Mouse (Mus musculus) right cerebral cortex, postnatal 25 days (tissue): ENCODE measurements around the gene Ppp2r5a.

Source experiments
- DNase-seq: peaks from one replicate; pipeline ENCODE4 v3.0.0; 2022

Ppp2r5a gene

DNA sequence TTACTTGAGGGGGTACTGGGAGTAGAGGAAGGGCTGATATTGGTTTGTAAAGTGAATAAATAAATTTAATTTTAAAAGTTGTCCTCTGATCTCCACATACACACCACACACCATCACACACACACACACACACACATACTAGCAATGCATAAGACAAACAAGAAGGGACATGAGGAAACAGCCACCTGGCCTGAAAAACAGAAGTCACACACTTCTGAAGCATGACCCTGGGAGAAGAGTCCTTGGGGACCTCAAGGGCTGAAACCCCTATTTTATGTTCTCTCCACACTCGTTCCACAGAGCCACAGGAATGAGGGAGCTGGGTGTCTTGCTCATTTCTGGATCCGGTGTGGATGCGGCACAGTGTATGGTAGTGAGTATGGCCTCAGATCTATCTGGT is 79.7 kb downstream of the Ppp2r5a start:
- DNase-seq, result no peak

DNA sequence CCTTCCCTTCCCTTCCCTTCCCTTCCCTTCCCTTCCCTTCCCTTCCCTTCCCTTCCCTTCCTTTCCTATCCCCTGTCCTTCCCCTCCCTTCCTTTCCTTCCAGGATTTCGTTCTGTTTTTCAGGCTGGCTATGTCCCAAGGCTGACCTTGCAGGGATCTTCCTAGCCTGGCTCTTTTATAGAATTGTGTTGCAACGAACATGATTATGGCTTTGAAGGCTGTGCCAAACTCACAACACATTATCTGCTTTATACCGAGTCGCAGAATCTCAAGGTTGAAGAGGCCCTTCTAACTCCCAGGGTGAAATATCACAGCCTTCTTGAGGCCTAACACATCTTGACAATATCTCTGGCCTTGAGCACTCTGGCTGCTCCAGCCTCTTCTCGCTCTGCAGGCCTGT is 84.4 kb downstream of the Ppp2r5a start:
- no peak for DNase-seq

DNA sequence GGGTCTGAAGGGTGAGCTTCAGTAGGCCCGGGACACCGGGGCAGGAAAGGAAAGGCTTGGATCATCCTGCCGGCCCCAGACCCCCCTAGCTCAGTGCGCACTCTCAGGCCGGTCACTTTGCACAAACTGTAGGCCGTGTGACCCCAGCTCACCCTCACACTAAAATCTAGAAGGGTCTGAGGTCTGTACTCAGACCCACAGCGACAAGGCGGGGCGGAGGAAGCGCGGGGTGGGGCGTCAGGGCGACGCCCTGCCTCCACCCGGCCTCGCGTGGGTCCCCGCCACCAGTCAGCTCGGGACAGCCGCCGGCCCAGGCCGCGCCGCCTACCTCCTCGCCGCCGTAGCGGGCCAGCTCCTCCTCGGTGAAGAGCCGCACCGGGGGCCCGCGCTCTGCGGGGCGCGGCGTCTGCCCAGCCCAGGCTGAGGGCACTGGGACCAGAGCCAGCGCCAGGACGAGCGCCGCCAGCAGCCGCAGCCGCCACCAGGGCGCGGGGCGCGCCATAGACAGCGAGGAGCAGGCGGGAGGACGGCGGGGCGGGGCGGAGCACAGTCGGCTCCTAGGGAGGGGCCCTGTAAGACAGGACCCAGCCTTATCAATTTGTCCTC is 85.4 kb downstream of the Ppp2r5a start, which contains the start of gene Nenf:
TSS of gene Nenf (minus strand) at position 604 of the 606 bp plus-strand sequence.
- peak; percentile 80 for DNase-seq

DNA sequence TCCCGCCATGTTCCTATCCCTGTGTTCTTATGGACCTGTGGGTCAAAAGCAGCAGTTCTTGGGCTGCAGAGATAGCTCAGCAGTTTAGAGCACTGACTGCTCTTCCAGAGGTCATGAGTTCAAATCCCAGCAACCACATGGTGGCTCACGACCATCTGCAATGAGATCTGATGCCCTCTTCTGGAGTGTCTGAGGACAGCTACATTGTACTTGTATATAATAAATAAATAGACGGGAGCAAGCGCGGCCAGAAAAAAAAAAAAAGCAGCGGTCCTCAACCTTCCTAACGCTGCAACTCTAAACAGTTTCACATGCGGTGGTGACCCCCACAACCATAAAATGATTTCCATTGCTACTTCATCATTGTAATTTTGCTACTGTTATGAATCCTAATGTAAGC is 86.3 kb downstream of the Ppp2r5a start:
- DNase-seq, result no peak

DNA sequence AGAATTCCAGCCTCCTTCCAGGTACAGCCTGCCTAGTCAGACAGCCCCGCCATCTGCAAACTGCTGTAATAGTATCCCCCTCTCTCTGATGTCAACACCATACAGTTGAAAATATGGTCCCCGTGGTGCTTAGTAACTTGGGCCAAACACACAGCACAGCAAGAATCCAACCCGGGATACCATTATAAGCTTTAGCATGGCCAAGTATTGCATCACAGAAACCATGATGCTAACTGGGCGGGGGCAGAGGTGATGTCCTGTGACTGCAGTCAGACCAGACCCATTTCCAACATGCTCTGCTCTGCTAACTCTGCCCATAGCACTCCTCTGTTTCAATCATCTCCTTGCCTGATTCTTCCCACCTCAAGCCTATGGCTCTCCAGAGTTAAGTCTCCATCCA is 89.1 kb downstream of the Ppp2r5a start:
- DNase-seq, result no peak

DNA sequence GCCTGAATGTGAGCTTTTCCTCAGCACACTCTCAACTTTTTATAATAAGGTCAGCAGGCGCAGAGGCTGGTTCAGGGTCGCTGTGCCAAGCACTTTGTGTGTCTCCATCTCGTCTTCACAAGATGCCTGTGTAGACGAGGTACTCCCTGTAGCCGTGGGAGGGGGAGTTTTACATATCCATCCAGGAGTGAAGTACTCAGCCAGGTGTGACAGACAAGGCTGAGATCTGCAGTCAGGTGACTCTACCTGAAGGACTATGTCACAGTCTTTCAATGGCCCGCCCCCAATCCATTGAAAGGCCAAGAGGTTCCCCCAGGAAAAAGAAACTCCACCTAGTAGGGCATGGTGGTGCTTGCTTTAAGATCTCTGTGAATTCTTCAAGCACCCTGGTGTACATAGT is 89.9 kb downstream of the Ppp2r5a start:
- DNase-seq, result no peak

DNA sequence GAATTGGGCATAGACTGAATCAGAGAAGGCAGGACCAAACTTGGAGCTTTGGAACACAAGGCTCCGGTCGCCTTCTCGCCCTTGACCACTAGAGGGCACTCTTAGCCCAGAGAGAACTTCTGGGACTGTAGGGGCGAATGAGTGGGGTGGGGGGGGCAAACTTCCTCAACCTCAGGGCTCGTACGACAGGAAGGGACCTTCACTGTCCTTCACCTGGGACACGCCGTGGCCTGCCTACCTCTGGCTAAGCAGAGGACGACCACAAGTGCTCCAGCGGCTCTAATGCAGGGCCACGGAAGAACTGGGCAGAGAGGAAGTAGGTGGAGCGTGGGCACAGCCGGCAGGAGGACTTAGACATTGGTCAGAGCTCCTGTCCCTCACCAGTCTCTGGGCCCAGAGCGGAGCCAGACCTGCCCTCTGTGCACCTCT is 90.5 kb downstream of the Ppp2r5a start:
- peak; percentile 73 for DNase-seq

DNA sequence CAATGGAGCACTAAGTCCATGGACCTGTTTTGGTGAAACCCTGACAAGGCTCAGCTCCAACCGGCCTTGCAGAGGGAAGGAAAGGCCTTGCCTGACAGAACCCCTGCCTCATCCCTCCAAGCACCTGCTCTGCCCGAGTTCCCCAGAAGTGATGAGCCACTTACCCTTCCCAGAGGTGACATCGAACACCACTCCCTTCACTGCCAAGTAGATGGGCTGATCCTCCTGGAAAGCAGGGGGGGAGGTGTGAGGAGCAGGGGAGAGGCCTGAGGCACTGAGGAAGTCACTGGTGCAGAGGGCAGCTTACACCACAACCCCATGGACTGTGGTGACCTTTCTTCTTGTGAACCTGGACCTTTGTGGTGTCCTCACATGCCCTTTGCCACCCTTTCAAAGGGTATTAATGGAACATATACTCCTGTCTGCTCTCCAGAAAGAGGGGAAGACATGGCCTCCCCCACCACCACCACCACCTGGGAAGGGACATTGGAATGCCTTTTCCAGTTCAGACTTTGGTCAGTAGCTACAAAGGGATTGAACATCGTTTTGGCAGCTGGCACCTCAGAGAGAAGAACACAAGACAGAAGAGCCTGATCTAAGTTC is 91.7 kb downstream of the Ppp2r5a start:
- DNase-seq, result no peak

DNA sequence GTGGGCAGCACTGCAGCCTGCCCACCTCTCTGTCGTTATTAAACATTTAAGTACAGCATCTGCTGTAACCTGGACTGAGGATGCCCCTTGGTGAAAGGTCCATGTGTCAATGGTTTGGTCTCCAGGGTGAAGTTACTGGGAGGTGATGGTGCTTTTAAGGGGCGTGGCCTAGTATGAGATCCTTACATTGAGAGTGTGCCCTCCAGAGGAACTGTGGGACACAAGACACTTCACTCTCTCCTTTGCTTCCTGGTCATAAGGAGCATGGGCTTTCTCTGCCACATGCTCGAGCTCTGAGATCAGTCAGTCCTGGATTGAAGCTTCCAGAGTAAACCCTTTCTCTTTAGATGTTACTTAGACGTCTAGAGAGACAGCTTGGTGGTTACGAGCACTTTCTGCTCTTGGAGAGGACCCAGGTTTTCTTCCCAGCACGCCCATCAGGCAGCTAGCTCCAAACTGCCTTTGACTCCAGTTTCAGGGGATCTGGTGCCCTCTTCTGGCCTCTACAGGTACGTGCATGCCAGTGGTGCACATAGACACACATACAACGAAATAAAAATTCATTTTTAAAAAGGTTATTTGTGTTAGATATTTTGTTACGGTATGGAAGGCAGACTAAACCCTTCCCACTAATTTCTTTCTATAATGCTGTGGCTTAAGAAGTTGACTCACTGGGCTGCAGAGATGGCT is 95.2 kb downstream of the Ppp2r5a start:
- no peak for DNase-seq

DNA sequence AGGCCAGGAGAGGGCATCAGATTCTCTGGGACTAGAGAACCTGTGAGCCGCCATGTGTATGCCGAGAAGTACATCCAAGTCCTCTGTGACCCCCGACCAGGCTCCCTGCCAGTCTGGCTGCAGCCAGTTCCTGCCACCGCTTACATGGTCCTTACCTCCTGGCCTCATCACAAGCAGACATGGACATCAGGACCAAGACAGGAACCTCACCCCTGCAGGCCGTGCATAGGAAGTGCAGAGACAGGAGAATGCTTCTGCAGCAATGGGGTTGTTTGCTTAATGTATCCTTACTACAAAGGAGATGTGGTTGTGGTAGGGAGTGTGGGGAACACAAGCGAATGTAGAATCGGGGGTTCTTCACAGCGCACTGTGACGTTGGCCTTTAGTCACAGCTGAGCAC is 96.8 kb downstream of the Ppp2r5a start:
- no peak for DNase-seq

DNA sequence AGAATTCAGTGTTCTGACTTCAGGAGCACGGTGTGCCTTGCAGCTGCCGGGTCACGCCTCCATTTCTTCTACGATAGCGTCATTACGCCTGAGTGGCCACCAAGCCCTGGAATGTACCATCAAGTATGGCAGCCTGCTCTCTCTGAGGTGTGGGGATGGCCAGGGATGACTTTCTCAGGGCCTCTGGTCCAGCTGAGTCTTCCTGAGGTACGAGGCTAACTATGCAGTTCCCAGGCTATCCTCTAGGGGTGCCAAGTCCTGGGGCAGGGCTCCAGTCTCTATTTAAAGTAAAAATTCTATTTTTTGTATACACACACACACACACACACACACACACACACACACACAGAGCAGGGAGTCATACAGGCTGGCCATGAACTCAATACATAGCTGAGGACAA is 97.5 kb downstream of the Ppp2r5a start:
- DNase-seq, result no peak

DNA sequence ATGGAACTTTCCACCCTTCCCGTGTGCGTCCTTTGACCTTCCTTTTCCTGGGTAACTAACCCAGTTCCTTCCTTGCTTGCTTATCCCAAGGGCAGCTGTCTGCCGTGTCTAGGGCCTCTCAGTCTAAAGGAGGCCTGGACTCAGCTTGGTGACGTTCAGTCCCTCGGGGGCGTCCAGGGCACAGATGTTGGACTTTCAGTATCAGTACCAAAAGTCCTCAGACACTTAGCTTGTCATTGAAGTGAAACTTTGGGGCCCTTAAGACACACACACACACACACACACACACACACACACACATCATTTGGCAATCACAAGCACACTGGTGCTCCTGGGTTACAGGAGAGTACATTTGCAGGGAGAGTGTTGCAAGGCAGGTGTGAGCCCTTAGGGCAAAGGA is 98.9 kb downstream of the Ppp2r5a start:
- DNase-seq, result no peak

DNA sequence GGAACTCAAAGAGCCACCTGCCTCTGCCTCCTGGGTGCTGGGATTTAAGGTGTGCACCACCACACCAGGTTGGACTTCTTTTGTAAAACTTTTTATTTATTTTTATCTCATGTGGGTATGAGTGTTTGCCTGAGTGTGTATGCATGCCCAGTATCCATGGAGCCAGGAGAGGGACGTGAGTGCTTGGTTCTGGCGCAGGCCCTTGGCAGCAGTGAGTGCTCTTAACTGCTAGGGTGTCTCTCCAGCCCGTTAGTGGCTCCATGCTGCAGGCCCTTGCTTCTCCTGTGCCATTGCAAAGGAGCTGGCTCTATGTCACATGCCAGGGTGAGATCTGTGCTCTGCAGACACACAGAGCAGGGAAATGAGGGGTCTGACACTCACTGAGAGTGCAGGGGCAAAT is 99.3 kb downstream of the Ppp2r5a start:
- no peak for DNase-seq
